In genomic region chr10:9053371-9053770, GRCm38 (mm10) we compare ENCODE assay signal across 8 mouse cellular contexts.
DNase-seq lines count a peak whose midpoint lies in the region; ATAC-seq and TF ChIP-seq lines count a peak whose summit lies in the region.

No protein-coding gene starts in this region.

- no peaks in the 10 kb centered on the region for H3K79me2 ChIP-seq in MEL (ENCODE audit: control insufficient read depth, insufficient read depth, low read length, poor library complexity)

- no peak for TF ChIP-seq EP300 in MEL (IDR thresholded peaks at IDR 0.05; ENCODE audit: low read depth in 1 of 2, low read length in 2 of 2)

- no peak overlapping the region for H3K9ac ChIP-seq in kidney, embryonic 15.5 days
- no peak overlapping the region for H3K9ac ChIP-seq in MEL (ENCODE audit: control insufficient read depth, low read depth, low read length, poor library complexity, severe bottlenecking)

- H3K9me3 ChIP-seq in kidney, embryonic 15.5 days (replicated peaks) = no peaks in the 10 kb centered on the region
- H3K9me3 ChIP-seq in MEL (replicated peaks; ENCODE audit: insufficient read depth, low read length) = no peaks in the 10 kb centered on the region

- TF ChIP-seq POLR2A in MEL (IDR thresholded peaks at IDR 0.05; ENCODE audit: control insufficient read depth in 1 of 2, insufficient read depth in 1 of 2, low read depth in 1 of 2, low read length in 2 of 2, poor library complexity in 1 of 2) = no peak

- TF ChIP-seq CTCF in MEL (IDR thresholded peaks at IDR 0.05 in 2 of 3, conservative IDR thresholded peaks at IDR 0.05 in 1 of 3; ENCODE audit: control insufficient read depth in 1 of 3, insufficient read depth in 1 of 3, low read depth in 2 of 3, low read length in 3 of 3, poor library complexity in 1 of 3, severe bottlenecking in 1 of 3) = peak in 1 of 3 experiments; percentile 8; a peak in 1 of 6 replicates

- H3K27me3 ChIP-seq in kidney, embryonic 15.5 days = no peaks in the 10 kb centered on the region; the same call in 1 of the 2 replicates
- no peaks in the 10 kb centered on the region for H3K27me3 ChIP-seq in MEL (ENCODE audit: control insufficient read depth in 1 of 2, insufficient read depth in 2 of 2, low read length in 2 of 2)

- H3K27ac ChIP-seq in kidney, embryonic 15.5 days = no peak overlapping the region
- no peak overlapping the region for H3K27ac ChIP-seq in MEL (ENCODE audit: control insufficient read depth, low read depth, low read length)

- DNase-seq in kidney, postnatal 36 days = peak; percentile 3 to 7
- DNase-seq in MEL (ENCODE audit: low read depth, low spot score) = peak; percentile 1
- peak; percentile 16 for DNase-seq in ZHBTc4 (ENCODE audit: low read depth, low spot score)
- peak; percentile 49 to 75 for DNase-seq in left cerebral cortex, postnatal 14 days (ENCODE audit: low spot score in 2 of 2)
- no peak for DNase-seq in urinary bladder, postnatal 36 days (ENCODE audit: low spot score in 2 of 2)

- WGBS in kidney, embryonic 15.5 days = 55% methylated on average over 4 of the region's 4 CpGs

- intact Hi-C loops in left cerebral cortex, postnatal 14 days (cut with DNase I) = loop anchor here (1.0 kb wide), 1 partner anchor 624 kb away; no protein-coding TSS in a partner anchor

- H3K4me1 ChIP-seq in kidney, embryonic 15.5 days = no peaks in the 10 kb centered on the region
- no peaks in the 10 kb centered on the region for H3K4me1 ChIP-seq in MEL (ENCODE audit: control insufficient read depth in 1 of 2, insufficient read depth in 2 of 2, low read length in 2 of 2)

- no peak overlapping the region for H3K4me3 ChIP-seq in kidney, embryonic 15.5 days (replicated peaks)
- H3K4me3 ChIP-seq in MEL (ENCODE audit: control insufficient read depth in 1 of 2, insufficient read depth in 1 of 2, low read depth in 2 of 2, low read length in 2 of 2) = no peak overlapping the region

- no peak for ATAC-seq in kidney, embryonic 15.5 days (replicated peaks; ENCODE audit: low FRiP score)
- ATAC-seq in erythroid progenitor cell, adult 5-6 weeks (replicated peaks; ENCODE audit: low FRiP score, poor library complexity, severe bottlenecking) = no peak
- no peak for ATAC-seq in monocyte, adult 5-6 weeks (replicated peaks; ENCODE audit: insufficient number of reproducible peaks, low FRiP score, low TSS enrichment, poor library complexity, severe bottlenecking)

- H3K36me3 ChIP-seq in kidney, embryonic 15.5 days = no peaks in the 10 kb centered on the region
- H3K36me3 ChIP-seq in MEL (ENCODE audit: control insufficient read depth in 1 of 2, insufficient read depth in 2 of 2, low read length in 2 of 2) = no peaks in the 10 kb centered on the region

- TF ChIP-seq RAD21 in MEL (IDR thresholded peaks at IDR 0.05; ENCODE audit: low read depth, low read length) = no peak; the same call in 1 of the 2 replicates

- no peak overlapping the region for H3K4me2 ChIP-seq in kidney, embryonic 15.5 days

TF ChIP-seq in MEL, 35 proteins besides CTCF, POLR2A, EP300 and RAD21:
- TF ChIP-seq ELF1 (IDR thresholded peaks at IDR 0.05; ENCODE audit: low read depth, low read length) (no peak), SIN3A (IDR thresholded peaks at IDR 0.05; ENCODE audit: low read length) (no peak), ZNF384 (IDR thresholded peaks at IDR 0.05; ENCODE audit: low read depth, low read length) (no peak), CHD1 (IDR thresholded peaks at IDR 0.05; ENCODE audit: low read depth, low read length) (no peak), NRF1 (IDR thresholded peaks at IDR 0.05; ENCODE audit: insufficient read depth, low read depth, low read length, poor library complexity, severe bottlenecking) (no peak), NELFE (IDR thresholded peaks at IDR 0.05; ENCODE audit: low read depth, low read length) (no peak), USF1 (IDR thresholded peaks at IDR 0.05; ENCODE audit: low read depth, low read length) (no peak), JUND (IDR thresholded peaks at IDR 0.05; ENCODE audit: low read depth, low read length) (no peak), GABPA (IDR thresholded peaks at IDR 0.05; ENCODE audit: low read depth, low read length) (no peak), POLR2AphosphoS5 (IDR thresholded peaks at IDR 0.05; ENCODE audit: borderline replicate concordance, low read depth, low read length) (no peak), TBP (IDR thresholded peaks at IDR 0.05; ENCODE audit: low read depth, low read length) (no peak), MAZ (IDR thresholded peaks at IDR 0.05; ENCODE audit: low read depth, low read length) (no peak), UBTF (IDR thresholded peaks at IDR 0.05; ENCODE audit: borderline replicate concordance, insufficient read depth, low read depth, low read length) (no peak), BHLHE40 (IDR thresholded peaks at IDR 0.05; ENCODE audit: borderline replicate concordance, low read depth, low read length) (no peak), MYB (IDR thresholded peaks at IDR 0.05; ENCODE audit: low read depth, low read length) (no peak), GATA1 (IDR thresholded peaks at IDR 0.05; ENCODE audit: low read depth, low read length) (no peak), KAT2A (conservative IDR thresholded peaks at IDR 0.05; ENCODE audit: low read depth, low read length) (no peak), ZMIZ1 (IDR thresholded peaks at IDR 0.05; ENCODE audit: low read depth, low read length) (no peak)

Comparison
In these comparisons a context has a peak if more than half of its experiments do, and no peak if none do; other contexts are left out.
1. DNase-seq: peak in kidney, postnatal 36 days (2 of 2), MEL (single experiment), ZHBTc4 (single experiment) and left cerebral cortex, postnatal 14 days (2 of 2); none in urinary bladder, postnatal 36 days (0 of 2).